In genomic region chr1:188080261-188080875, GRCm38 (mm10) we compare ENCODE assay signal across 22 mouse cellular contexts.
DNase-seq lines count a peak whose midpoint lies in the region; ATAC-seq lines count a peak whose summit lies in the region.
"Had no signal": no experiment of that assay in that cellular context is flagged by ENCODE, and none has a peak within 500 bp of the region (broad histone marks: within the 10 kb centered on the region; RNA-seq: fewer than 3 reads in every experiment).

No protein-coding gene starts in this region.

- H3K9ac ChIP-seq in forebrain, embryonic 13.5 days: no peak overlapping the region
- H3K9ac ChIP-seq in heart, embryonic 16.5 days (ENCODE audit: low read length): no peak overlapping the region
- H3K9ac ChIP-seq in neural tube, embryonic 15.5 days (replicated peaks): no peak overlapping the region
- H3K9ac ChIP-seq: forebrain, embryonic 15.5 days; kidney, embryonic 15.5 days; midbrain, embryonic 15.5 days had no signal

- no peak overlapping the region for H3K4me2 ChIP-seq in forebrain, embryonic 13.5 days
- H3K4me2 ChIP-seq in heart, embryonic 16.5 days (ENCODE audit: low read depth, low read length): no peak overlapping the region
- no peak overlapping the region for H3K4me2 ChIP-seq in neural tube, embryonic 15.5 days
- H3K4me2 ChIP-seq: forebrain, embryonic 15.5 days; kidney, embryonic 15.5 days; midbrain, embryonic 15.5 days had no signal

- no peak overlapping the region for H3K4me3 ChIP-seq in forebrain, embryonic 10.5 days
- no peak overlapping the region for H3K4me3 ChIP-seq in forebrain, embryonic 13.5 days
- H3K4me3 ChIP-seq in heart, embryonic 16.5 days (ENCODE audit: low read length): no peak overlapping the region
- H3K4me3 ChIP-seq in neural tube, embryonic 15.5 days (replicated peaks): no peak overlapping the region
- H3K4me3 ChIP-seq: forebrain, embryonic 15.5 days; kidney, embryonic 15.5 days; midbrain, embryonic 15.5 days had no signal

- H3K4me1 ChIP-seq in forebrain, embryonic 10.5 days: peaks cover 44% of the 10 kb centered on the region
- H3K4me1 ChIP-seq in forebrain, embryonic 13.5 days: peaks cover 41% of the 10 kb centered on the region
- peaks cover 10% of the 10 kb centered on the region for H3K4me1 ChIP-seq in heart, embryonic 16.5 days (ENCODE audit: control insufficient read depth, insufficient read depth, low read length)
- H3K4me1 ChIP-seq in neural tube, embryonic 15.5 days: peaks cover 8% of the 10 kb centered on the region; the same call in 1 of the 2 replicates
- H3K4me1 ChIP-seq: kidney, embryonic 15.5 days had no signal

- no peak for ATAC-seq in forebrain, embryonic 13.5 days
- peak; percentile 28; the same call in 1 of the 2 replicates for ATAC-seq in heart, embryonic 16.5 days (replicated peaks; ENCODE audit: extremely low read depth, insufficient read depth, low FRiP score)
- ATAC-seq in neural tube, embryonic 15.5 days (ENCODE audit: low FRiP score): no peak
- ATAC-seq: activated CD4-positive, CD25-positive, alpha-beta regulatory T cell, adult 4 months; forebrain, embryonic 15.5 days; lung, postnatal 0 days; midbrain, embryonic 15.5 days had no signal

- H3K9me3 ChIP-seq in forebrain, embryonic 10.5 days: no peaks in the 10 kb centered on the region
- no peaks in the 10 kb centered on the region for H3K9me3 ChIP-seq in forebrain, embryonic 13.5 days (replicated peaks)
- H3K9me3 ChIP-seq in heart, embryonic 16.5 days (replicated peaks; ENCODE audit: control insufficient read depth, low read length): no peaks in the 10 kb centered on the region
- H3K9me3 ChIP-seq in neural tube, embryonic 15.5 days (replicated peaks): no peaks in the 10 kb centered on the region
- H3K9me3 ChIP-seq: forebrain, embryonic 15.5 days; kidney, embryonic 15.5 days; midbrain, embryonic 15.5 days had no signal

- H3K27me3 ChIP-seq in forebrain, embryonic 10.5 days (ENCODE audit: poor library complexity, severe bottlenecking): peaks cover 18% of the 10 kb centered on the region
- H3K27me3 ChIP-seq in forebrain, embryonic 13.5 days: no peaks in the 10 kb centered on the region
- no peaks in the 10 kb centered on the region for H3K27me3 ChIP-seq in heart, embryonic 16.5 days (ENCODE audit: control insufficient read depth, insufficient read depth, low read length)
- H3K27me3 ChIP-seq in neural tube, embryonic 15.5 days (replicated peaks): no peaks in the 10 kb centered on the region
- H3K27me3 ChIP-seq: forebrain, embryonic 15.5 days; kidney, embryonic 15.5 days; midbrain, embryonic 15.5 days had no signal

- 57% methylated on average over 12 of the region's 12 CpGs for WGBS in forebrain, embryonic 10.5 days
- 65% methylated on average over 12 of the region's 12 CpGs for WGBS in forebrain, embryonic 13.5 days
- WGBS in heart, embryonic 16.5 days: 44% methylated on average over 12 of the region's 12 CpGs
- WGBS in neural tube, embryonic 15.5 days: 55% methylated on average over 12 of the region's 12 CpGs

- H3K36me3 ChIP-seq in forebrain, embryonic 10.5 days (replicated peaks): no peaks in the 10 kb centered on the region
- H3K36me3 ChIP-seq in forebrain, embryonic 13.5 days (ENCODE audit: poor library complexity, severe bottlenecking): no peaks in the 10 kb centered on the region
- no peaks in the 10 kb centered on the region for H3K36me3 ChIP-seq in heart, embryonic 16.5 days (ENCODE audit: control insufficient read depth, insufficient read depth)
- H3K36me3 ChIP-seq in neural tube, embryonic 15.5 days: no peaks in the 10 kb centered on the region
- H3K36me3 ChIP-seq: forebrain, embryonic 15.5 days; kidney, embryonic 15.5 days; midbrain, embryonic 15.5 days had no signal

- no peak for DNase-seq in forebrain, embryonic 10.5 days (ENCODE audit: extremely low spot score, low spot score)
- DNase-seq in heart, adult 9 months (ENCODE audit: low spot score in 2 of 2): no peak
- peak; percentile 26 for DNase-seq in neural tube, embryonic 10.5 days (ENCODE audit: extremely low spot score, low spot score)
- DNase-seq in lung, postnatal 10 days: no peak
- no peak for DNase-seq in cerebellum, adult 8-10 months
- DNase-seq: adrenal gland, postnatal 10 days; cerebellum, adult 2 months; kidney, adult 11 months; kidney, postnatal 36 days; layer of hippocampus, postnatal 36 days; right cerebral cortex, postnatal 14 days; thymus, adult 2 months; thymus, postnatal 4 days had no signal

- peak overlapping the region; percentile 44; the same call in 1 of the 2 replicates for H3K27ac ChIP-seq in forebrain, embryonic 10.5 days
- no peak overlapping the region for H3K27ac ChIP-seq in forebrain, embryonic 13.5 days
- no peak overlapping the region for H3K27ac ChIP-seq in heart, embryonic 16.5 days (ENCODE audit: low read length)
- no peak overlapping the region for H3K27ac ChIP-seq in neural tube, embryonic 15.5 days (replicated peaks)
- H3K27ac ChIP-seq: forebrain, embryonic 15.5 days; kidney, embryonic 15.5 days; midbrain, embryonic 15.5 days; stomach, postnatal 0 days had no signal
